Mouse (Mus musculus) adipocyte (in vitro differentiated cells): ENCODE measurements at regions not wholly inside any gene's neighbourhood (a gene's known extent, or its start where the extent isn't known, plus 50 kb on each side); places are given as distances from the start of the nearest gene placed in this dataset.

Source experiments
- DNase-seq: peaks from one replicate; pipeline ENCODE4 v3.0.0-alpha.2; 2016; ENCODE audit warnings: low spot score

DNA sequence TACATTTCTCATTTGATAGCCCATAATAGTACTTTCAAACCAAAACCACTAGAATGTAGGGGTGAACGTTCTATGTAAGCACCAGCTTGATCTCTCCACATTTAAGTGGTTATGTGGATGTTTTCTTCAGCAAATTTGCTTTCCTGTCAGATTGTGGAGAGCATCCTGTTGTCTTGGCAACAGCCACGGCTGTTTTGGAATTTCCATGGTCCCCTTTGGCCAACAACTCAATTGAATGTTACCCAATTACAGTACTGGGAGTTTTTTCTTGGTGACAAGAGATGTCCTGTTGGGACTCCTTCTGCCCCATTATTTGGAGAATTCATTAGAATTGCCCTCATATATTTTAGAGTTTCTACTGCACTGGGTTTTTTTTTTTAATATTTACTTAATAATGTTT lies 503.2 kb downstream of the Ndufa4 start:
- no peak for DNase-seq

DNA sequence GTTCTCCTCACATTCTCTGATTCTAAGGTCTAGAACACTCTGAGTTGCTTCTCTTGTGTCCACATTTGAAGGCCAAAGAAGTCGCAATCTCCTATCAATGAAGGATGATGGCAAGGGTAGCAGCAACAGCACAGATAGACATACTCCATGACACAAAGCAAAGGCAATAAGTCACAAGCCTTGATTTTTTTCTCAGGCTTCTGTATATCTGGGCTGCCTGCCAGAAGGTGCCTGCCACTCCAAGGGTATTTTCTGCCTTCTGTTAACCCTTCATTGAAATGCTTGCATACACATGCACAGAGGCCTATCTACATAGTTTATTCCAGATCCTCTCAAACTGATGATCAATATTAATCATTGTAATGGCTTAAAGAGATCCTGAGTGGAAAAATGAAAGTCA lies 548.2 kb downstream of the Ndufa4 start:
- no peak for DNase-seq

DNA sequence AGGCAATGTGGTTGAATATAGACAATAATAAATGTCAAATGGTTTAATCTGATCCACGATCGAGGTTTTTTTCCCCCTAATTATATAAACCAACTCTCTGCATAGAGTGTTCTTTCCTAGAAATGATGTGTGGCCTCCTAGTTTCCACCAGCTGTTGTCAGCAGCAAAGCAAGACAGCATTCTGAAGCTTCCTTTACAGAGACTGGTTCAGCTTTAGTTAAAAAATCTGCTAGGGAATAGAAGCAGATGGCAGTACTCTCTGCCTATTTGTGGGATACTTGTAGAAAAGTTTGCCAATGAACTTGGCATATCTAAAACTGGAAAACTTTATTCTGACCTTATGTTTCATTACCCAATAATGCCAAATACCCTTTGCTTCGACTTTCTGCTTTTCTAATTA lies 553.7 kb downstream of the Ndufa4 start:
- no peak for DNase-seq

DNA sequence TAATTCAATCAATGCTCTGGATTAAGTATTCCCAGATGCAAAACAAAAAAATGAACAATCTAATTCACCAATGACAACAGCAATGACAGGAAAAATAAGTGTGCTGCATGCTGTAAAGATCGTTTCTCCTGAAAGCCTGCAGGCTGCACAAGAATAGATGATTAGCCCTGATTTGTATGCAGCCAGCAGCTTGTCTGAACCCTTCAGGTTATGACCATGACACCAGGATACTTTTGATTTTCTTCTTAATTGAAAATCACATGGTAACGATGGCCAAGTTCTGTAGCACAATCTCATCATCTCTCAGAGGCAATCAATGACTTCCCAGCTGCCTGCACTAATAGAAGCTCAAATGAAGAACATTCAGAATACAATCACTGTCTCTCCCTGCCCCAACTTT lies 573.2 kb downstream of the Ndufa4 start:
- DNase-seq = no peak

DNA sequence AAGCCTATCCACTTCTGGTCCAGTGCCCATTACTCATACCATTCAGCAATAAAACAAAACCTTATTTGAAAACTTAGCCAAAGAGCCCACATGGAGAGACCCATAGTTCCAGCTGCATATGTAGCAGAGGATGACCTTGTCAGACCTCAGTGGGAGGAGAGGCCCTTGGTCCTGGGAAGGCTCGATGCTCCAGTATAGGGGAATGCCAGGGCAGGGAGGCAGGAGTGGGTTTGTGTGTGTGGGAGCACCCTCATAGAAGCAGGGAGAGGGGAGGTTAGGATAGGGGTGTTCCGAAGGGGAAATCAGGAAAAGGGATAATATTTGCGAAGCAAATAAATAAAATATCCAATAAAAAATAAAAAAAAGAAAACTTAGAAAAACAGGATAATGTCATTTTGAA lies 593.6 kb downstream of the Ndufa4 start:
- DNase-seq = no peak

DNA sequence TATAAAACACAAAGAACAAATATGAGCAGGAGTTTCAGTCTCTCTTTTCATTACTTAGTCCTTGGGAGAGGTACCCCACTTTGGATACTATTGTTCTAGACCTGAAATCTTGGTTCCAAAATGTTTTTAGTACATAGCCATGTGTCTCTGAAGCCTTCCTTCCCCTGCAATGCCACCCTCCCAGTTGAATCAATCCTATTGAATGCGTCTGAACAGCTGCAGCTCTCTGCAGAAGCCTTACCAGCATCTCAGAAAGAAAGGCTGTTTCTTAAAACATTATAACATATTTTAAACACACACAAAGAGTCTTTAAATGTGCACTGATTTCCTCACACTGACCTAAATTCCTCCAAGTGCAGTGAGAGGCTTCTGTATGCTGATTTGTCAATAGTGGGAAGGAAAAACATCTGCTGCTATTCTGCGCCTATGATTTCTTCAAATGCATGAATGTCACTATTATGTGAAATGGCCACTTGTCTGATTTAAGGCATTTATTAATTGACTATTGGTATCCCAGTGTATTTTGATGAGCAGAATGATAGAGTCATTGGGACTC lies 601.2 kb downstream of the Ndufa4 start:
- DNase-seq = no peak

DNA sequence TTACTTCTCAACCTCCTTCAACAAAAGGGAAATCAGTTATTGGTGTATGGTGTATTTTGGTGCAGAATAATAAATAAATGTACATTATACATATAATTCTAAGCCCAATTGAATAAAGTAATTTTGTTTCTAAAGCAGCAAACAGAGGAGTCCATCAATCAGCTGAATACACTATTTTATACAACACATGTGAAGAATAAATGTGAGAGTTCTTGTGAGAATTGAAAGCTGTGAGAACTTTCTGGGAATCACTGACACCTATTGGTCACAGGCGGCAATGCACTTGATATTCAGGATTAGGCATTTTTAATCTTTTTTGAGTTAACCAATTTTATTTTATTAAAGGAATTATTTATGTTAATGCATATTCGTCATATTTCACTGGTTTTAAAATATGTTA lies 623.3 kb downstream of the Ndufa4 start:
- peak; percentile 49 for DNase-seq

DNA sequence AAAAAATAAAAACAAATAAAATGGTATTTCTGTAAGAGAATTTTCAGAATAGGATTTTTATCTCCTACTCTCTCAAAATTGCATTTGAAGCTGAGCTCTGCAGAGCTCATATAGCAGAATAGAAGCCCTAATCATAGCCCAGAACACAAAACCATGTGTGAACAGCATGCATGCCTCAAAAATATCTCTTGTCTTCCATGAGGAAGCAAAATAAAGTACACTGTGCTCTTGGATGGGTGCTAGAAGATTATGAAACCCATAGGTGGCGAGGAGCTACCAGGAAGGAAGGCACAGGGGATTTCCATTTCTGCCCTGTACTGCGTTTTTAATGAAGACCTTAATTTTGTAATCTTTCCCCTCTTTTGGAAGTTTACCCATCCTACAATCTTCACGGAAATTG lies 632.1 kb downstream of the Ndufa4 start:
- no peak for DNase-seq
